Mouse (Mus musculus): Measurements from ENCODE around the gene Cyfip1. TPM values are rescaled to one million over a fixed set of nuclear protein-coding genes. Genes with fewer than 3 reads are reported as not detected.
A peak's percentile ranks its signal among the peaks of the same experiment; 100 is the strongest.

The Cyfip1 gene
- polyA plus RNA-seq, 1 experiment from 2014 or later = 125 TPM

GRCm38 (mm10) chr7:55956054-55956453 lies 114.5 kb downstream of the Cyfip1 start:
- H3K4me3 ChIP-seq (replicated peaks) = no peak overlapping the region
- peaks cover 28% of the 10 kb centered on the region for H3K36me3 ChIP-seq
- 0 out of 2 replicates have a peak, but pooled peaks cover 4% of the 10 kb centered on the region for H3K9me3 ChIP-seq
- ATAC-seq (ENCODE audit: insufficient number of reproducible peaks, insufficient read depth, low FRiP score, low TSS enrichment, low read depth) = no peak
- H3K9ac ChIP-seq (replicated peaks) = no peak overlapping the region
- H3K4me2 ChIP-seq = no peak overlapping the region
- peaks cover 1% of the 10 kb centered on the region for H3K4me1 ChIP-seq (replicated peaks)
- H3K27ac ChIP-seq = no peak overlapping the region
- no peaks in the 10 kb centered on the region for H3K27me3 ChIP-seq
- WGBS = 88% methylated on average over 2 of the region's 2 CpGs

DNA sequence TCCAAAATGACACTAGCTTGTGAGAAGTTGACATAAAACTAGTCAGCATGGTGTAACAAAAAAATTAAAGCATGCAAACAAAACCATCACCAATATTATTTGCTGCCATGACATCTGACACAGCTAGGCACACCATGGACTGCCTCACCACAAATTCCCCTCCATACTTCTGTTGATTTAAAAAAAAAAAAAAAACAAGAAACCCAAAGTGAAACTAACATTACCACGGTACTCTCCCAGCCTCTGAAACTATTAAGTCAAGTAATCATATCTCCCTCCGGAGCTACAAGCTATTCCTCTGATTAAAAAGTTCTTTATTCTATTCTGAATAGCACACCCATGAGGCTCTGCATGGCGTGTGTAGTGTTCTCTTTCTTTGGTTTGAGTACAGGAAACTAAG lies 115.6 kb downstream of the Cyfip1 start:
- Histone ChIP-seq H3K9me3 (0 out of 2 replicates have a peak, but pooled peaks cover 4% of the 10 kb centered on the region), H3K27me3 (no peaks in the 10 kb centered on the region), H3K27ac (no peak overlapping the region), H3K4me3 (replicated peaks) (no peak overlapping the region), H3K36me3 (peaks cover 28% of the 10 kb centered on the region), H3K9ac (replicated peaks) (no peak overlapping the region), H3K4me1 (replicated peaks) (peaks cover 3% of the 10 kb centered on the region), H3K4me2 (no peak overlapping the region)
- WGBS = 92% methylated on average over 3 of the region's 3 CpGs
- no peak for ATAC-seq (ENCODE audit: insufficient number of reproducible peaks, insufficient read depth, low FRiP score, low TSS enrichment, low read depth)

- H3K4me3 ChIP-seq (replicated peaks) = no peak overlapping the region
- peaks cover 28% of the 10 kb centered on the region for H3K36me3 ChIP-seq
- no peaks in the 10 kb centered on the region for H3K27me3 ChIP-seq
- H3K27ac ChIP-seq = no peak overlapping the region
- H3K4me2 ChIP-seq = no peak overlapping the region
- H3K9ac ChIP-seq (replicated peaks) = no peak overlapping the region
- peaks cover 6% of the 10 kb centered on the region for H3K4me1 ChIP-seq (replicated peaks)
- 0 out of 2 replicates have a peak, but pooled peaks cover 4% of the 10 kb centered on the region for H3K9me3 ChIP-seq
- WGBS = 98% methylated on average over 4 of the region's 4 CpGs
- no peak for ATAC-seq (ENCODE audit: insufficient number of reproducible peaks, insufficient read depth, low FRiP score, low TSS enrichment, low read depth)
Observed at GRCm38 (mm10) chr7:55957916-55958315, 116.4 kb downstream of the Cyfip1 start.

DNA sequence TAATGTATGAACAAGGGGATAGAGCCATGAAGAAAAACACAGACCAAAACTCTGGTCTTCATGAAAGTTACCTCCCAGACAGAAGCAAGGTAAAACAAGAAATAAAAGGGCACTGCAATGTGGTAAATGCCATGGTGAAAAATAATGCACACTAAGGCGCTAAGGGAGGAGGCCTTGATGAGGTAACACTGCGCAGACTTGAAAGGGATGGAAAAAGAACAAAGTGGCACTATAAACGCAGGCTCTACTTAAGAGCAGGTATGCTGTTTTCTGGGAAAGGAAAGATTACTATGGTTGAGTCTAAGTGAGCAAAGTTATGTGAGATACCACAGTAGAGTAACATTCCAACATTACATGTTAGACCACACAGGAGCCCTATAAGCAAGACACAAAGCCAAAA lies 118.3 kb downstream of the Cyfip1 start:
- no peak overlapping the region for H3K9ac ChIP-seq (replicated peaks)
- no peak overlapping the region for H3K4me3 ChIP-seq (replicated peaks)
- no peak for ATAC-seq (ENCODE audit: insufficient number of reproducible peaks, insufficient read depth, low FRiP score, low TSS enrichment, low read depth)
- peaks cover 18% of the 10 kb centered on the region for H3K36me3 ChIP-seq
- H3K9me3 ChIP-seq = no peaks in the 10 kb centered on the region; the same call in 1 of the 2 replicates
- peaks cover 8% of the 10 kb centered on the region for H3K4me1 ChIP-seq (replicated peaks)
- H3K27ac ChIP-seq = no peak overlapping the region
- no peaks in the 10 kb centered on the region for H3K27me3 ChIP-seq
- WGBS = 96% methylated on average over 3 of the region's 3 CpGs
- H3K4me2 ChIP-seq = no peak overlapping the region

DNA sequence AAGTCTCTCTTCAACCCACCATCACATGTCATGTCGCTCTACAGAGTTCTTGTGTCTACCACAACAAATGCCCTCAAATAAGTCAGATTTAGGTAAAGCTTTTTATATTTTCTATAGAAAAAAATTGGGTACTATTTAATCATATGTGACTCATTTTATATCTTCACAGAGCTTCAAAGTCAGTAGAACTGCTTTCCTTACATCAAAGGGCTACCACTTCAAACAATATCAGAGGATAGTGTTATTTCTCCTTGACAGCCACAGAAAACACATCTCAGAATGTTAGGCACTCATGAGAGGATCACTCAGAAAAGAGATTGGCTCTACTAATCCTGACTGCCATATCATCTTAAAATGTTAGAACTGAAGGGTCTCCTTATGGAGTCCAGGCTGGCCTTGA lies 119.0 kb downstream of the Cyfip1 start:
- H3K4me3 ChIP-seq (replicated peaks) = no peak overlapping the region
- 97% methylated on average over 1 of the region's 1 CpGs for WGBS
- no peak overlapping the region for H3K27ac ChIP-seq
- no peak for ATAC-seq (ENCODE audit: insufficient number of reproducible peaks, insufficient read depth, low FRiP score, low TSS enrichment, low read depth)
- H3K9me3 ChIP-seq = no peaks in the 10 kb centered on the region; the same call in 1 of the 2 replicates
- no peaks in the 10 kb centered on the region for H3K27me3 ChIP-seq
- H3K4me1 ChIP-seq (replicated peaks) = peaks cover 8% of the 10 kb centered on the region
- no peak overlapping the region for H3K9ac ChIP-seq (replicated peaks)
- H3K4me2 ChIP-seq = no peak overlapping the region
- H3K36me3 ChIP-seq = peaks cover 13% of the 10 kb centered on the region; the same call in 1 of the 2 replicates

- Histone ChIP-seq H3K36me3 (0 out of 2 replicates have a peak, but pooled peaks cover 3% of the 10 kb centered on the region), H3K9ac (replicated peaks) (peak within 1 kb of the TSS; percentile 88), H3K4me1 (replicated peaks) (peaks cover 12% of the 10 kb centered on the region), H3K27me3 (no peaks in the 10 kb centered on the region), H3K27ac (peak within 1 kb of the TSS; percentile 92), H3K4me2 (peak within 1 kb of the TSS; percentile 64), H3K4me3 (replicated peaks) (peak within 1 kb of the TSS; percentile 91), H3K9me3 (no peaks in the 10 kb centered on the region; the same call in 1 of the 2 replicates)
- ATAC-seq (ENCODE audit: insufficient number of reproducible peaks, insufficient read depth, low FRiP score, low TSS enrichment, low read depth) = peak; percentile 95
- under 1% methylated on average over 70 of the region's 70 CpGs for WGBS
Observed at GRCm38 (mm10) chr7:55962004-55962908, 120.7 kb downstream of the Cyfip1 start, which contains the start of gene Nipa2. Gene Nipa2 (minus strand): TSS chr7:55962476.

GRCm38 (mm10) chr7:55966866-55967460 lies 125.4 kb downstream of the Cyfip1 start:
- Histone ChIP-seq H3K9ac (replicated peaks) (no peak overlapping the region), H3K36me3 (no peaks in the 10 kb centered on the region), H3K4me2 (no peak overlapping the region), H3K27ac (no peak overlapping the region), H3K9me3 (peaks cover 2% of the 10 kb centered on the region), H3K4me3 (replicated peaks) (no peak overlapping the region), H3K27me3 (no peaks in the 10 kb centered on the region), H3K4me1 (replicated peaks) (peaks cover 17% of the 10 kb centered on the region; the same call in 1 of the 2 replicates)
- WGBS = 26% methylated on average over 3 of the region's 3 CpGs
- ATAC-seq (ENCODE audit: insufficient number of reproducible peaks, insufficient read depth, low FRiP score, low TSS enrichment, low read depth) = no peak

- no peak for ATAC-seq (ENCODE audit: insufficient number of reproducible peaks, insufficient read depth, low FRiP score, low TSS enrichment, low read depth)
- Histone ChIP-seq H3K36me3 (no peaks in the 10 kb centered on the region), H3K27me3 (no peaks in the 10 kb centered on the region), H3K4me1 (replicated peaks) (peaks cover 12% of the 10 kb centered on the region; the same call in 1 of the 2 replicates), H3K4me3 (replicated peaks) (peak overlapping the region; percentile 20), H3K4me2 (peak overlapping the region; percentile 45), H3K9ac (replicated peaks) (no peak overlapping the region), H3K27ac (no peak overlapping the region), H3K9me3 (peaks cover 2% of the 10 kb centered on the region)
- 42% methylated on average over 16 of the region's 16 CpGs for WGBS
Observed at GRCm38 (mm10) chr7:55968258-55968901, 126.8 kb downstream of the Cyfip1 start.

GRCm38 (mm10) chr7:55969415-55969814 lies 127.9 kb downstream of the Cyfip1 start:
- Histone ChIP-seq H3K4me1 (replicated peaks) (peaks cover 12% of the 10 kb centered on the region; the same call in 1 of the 2 replicates), H3K27ac (no peak overlapping the region), H3K4me3 (replicated peaks) (no peak overlapping the region), H3K27me3 (no peaks in the 10 kb centered on the region), H3K4me2 (no peak overlapping the region), H3K9me3 (peaks cover 2% of the 10 kb centered on the region), H3K9ac (replicated peaks) (no peak overlapping the region), H3K36me3 (peaks cover 4% of the 10 kb centered on the region; the same call in 1 of the 2 replicates)
- WGBS = 74% methylated on average over 1 of the region's 1 CpGs
- no peak for ATAC-seq (ENCODE audit: insufficient number of reproducible peaks, insufficient read depth, low FRiP score, low TSS enrichment, low read depth)

DNA sequence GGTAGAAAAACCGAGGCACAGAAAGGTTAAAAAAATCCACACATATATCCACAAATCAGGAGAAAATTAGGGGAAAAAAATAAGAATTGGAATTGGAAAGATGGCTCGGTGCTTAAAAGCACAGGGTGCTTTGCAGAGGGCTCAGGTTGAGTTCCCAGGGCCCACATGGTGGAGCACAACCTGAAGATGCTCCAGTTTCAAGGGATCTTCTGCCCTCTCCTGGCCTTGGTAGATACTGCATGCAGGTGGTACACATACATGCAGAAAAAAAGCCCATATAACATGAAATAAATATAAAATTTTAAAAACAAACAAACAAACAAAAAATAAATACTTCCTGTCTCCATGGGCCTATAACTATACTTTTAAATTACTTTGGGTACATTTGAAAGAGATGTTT lies 132.9 kb downstream of the Cyfip1 start:
- H3K9me3 ChIP-seq = peaks cover 2% of the 10 kb centered on the region; the same call in 1 of the 2 replicates
- no peak for ATAC-seq (ENCODE audit: insufficient number of reproducible peaks, insufficient read depth, low FRiP score, low TSS enrichment, low read depth)
- H3K36me3 ChIP-seq = peaks cover 13% of the 10 kb centered on the region
- 92% methylated on average over 2 of the region's 2 CpGs for WGBS
- H3K4me3 ChIP-seq (replicated peaks) = no peak overlapping the region
- H3K9ac ChIP-seq (replicated peaks) = no peak overlapping the region
- no peak overlapping the region for H3K27ac ChIP-seq
- no peaks in the 10 kb centered on the region for H3K4me1 ChIP-seq (replicated peaks)
- H3K4me2 ChIP-seq = no peak overlapping the region
- no peaks in the 10 kb centered on the region for H3K27me3 ChIP-seq

DNA sequence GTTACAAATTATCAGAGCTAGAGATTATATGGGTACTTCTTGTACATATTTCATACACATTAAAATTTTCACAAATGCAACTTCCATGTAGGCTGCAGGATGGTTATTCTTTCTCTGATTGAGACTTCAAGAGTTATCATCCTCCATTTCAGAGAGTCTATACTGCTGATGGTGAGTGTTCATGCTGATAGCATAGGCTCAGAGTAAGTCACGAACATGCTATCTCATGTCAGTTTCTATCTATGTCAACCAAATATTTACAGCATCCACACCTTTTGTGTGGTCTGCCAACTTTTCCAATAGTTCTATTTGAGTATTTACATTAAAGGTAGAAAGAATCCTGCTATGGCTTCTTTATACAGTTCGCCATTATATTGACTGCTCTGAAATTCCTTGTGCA lies 140.0 kb downstream of the Cyfip1 start:
- Histone ChIP-seq H3K27ac (no peak overlapping the region), H3K4me2 (no peak overlapping the region), H3K4me3 (replicated peaks) (no peak overlapping the region), H3K36me3 (peaks cover 20% of the 10 kb centered on the region), H3K27me3 (no peaks in the 10 kb centered on the region), H3K9ac (replicated peaks) (no peak overlapping the region), H3K4me1 (replicated peaks) (no peaks in the 10 kb centered on the region), H3K9me3 (no peaks in the 10 kb centered on the region)
- no peak for ATAC-seq (ENCODE audit: insufficient number of reproducible peaks, insufficient read depth, low FRiP score, low TSS enrichment, low read depth)
- WGBS = 96% methylated on average over 2 of the region's 2 CpGs
